Mouse (Mus musculus) CD4-positive, CD25-positive, alpha-beta regulatory T cell, adult 9 weeks (primary cell): ENCODE results near the gene Acat1. TPM values are rescaled to one million over a fixed set of nuclear protein-coding genes. Genes with fewer than 3 reads are reported as not detected.

Experiments
- polyA plus RNA-seq: library from polyadenylated mRNA; unstranded; fragments of 100-300 nt; shearing (Covaris generic); gene quantifications from one replicate; pipeline ENCODE4 v1.2.1, GENCODE M21; 2017

Gene Acat1
- polyA plus RNA-seq = 78.9 TPM

GRCm38 (mm10) chr9:53609968-53610781 lies at the start of gene Acat1:
Gene Acat1 (minus strand): TSS chr9:53610382.

GRCm38 (mm10) chr9:53536558-53537320 lies 73.4 kb downstream of the Acat1 start, which contains the start of the genes Atm and Npat:
Gene Atm (minus strand): TSS chr9:53536740.
Gene Npat (plus strand): TSS chr9:53537047.

Other genes with a start within 250 kb of the Acat1 start
- 0.66 TPM for gene Kdelc2, start 226.4 kb downstream of the Acat1 start, polyA plus RNA-seq
- gene 4930550C14Rik, start 208.1 kb downstream of the Acat1 start, polyA plus RNA-seq = 0.45 TPM
- gene Atm, start 73.6 kb downstream of the Acat1 start, polyA plus RNA-seq = 41.1 TPM
- gene Npat, start 73.3 kb downstream of the Acat1 start, polyA plus RNA-seq = 26.7 TPM
- 24.3 TPM for gene Cul5, start 59.6 kb upstream of the Acat1 start, polyA plus RNA-seq
- gene Rab39, start 95.8 kb upstream of the Acat1 start, polyA plus RNA-seq = not detected
- gene Slc35f2, start 161.2 kb upstream of the Acat1 start, polyA plus RNA-seq = 21.9 TPM
- not detected for gene Sln, start 239.8 kb upstream of the Acat1 start, polyA plus RNA-seq